Mouse (Mus musculus) adrenal gland, adult 2 months (tissue): ENCODE data around the gene 1110008L16Rik. TPM values are rescaled to one million over a fixed set of nuclear protein-coding genes. Genes with fewer than 3 reads are reported as not detected.
"Not testable (repeated sequence)": the region's sequence is repeated elsewhere in the genome, so short reads cannot be mapped to it uniquely, and the experiment has no call there.

ENCODE experiments used
- DNase-seq: peaks from one replicate; pipeline ENCODE4 v3.0.0; 2021
- long read RNA-seq: library from polyadenylated mRNA; stranded (forward); transcript quantifications from one replicate; pipeline ENCODE4 v2.0.0, GENCODE M21; 2021
- polyA plus RNA-seq: library from polyadenylated mRNA; depleted of rRNA; stranded (reverse); fragments of >200 nt; gene quantifications from 2 replicates; pipeline ENCODE4 v1.2.3, GENCODE M21; 2012; rRNA removed
- total RNA-seq, 2 experiments: library from RNA; stranded (reverse); gene quantifications; 2 replicates each; pipeline ENCODE4 v1.2.3; 2021

1110008L16Rik gene
- total RNA-seq, result 10 to 100 TPM; 18.0 to 20.7 TPM
- 3.1 and 4.5 TPM in 2 replicates for polyA plus RNA-seq
- long read RNA-seq, transcript 1110008L16Rik-201 (7 exons, 3,122 nt), result major isoform, 11 of 12 reads
- long read RNA-seq, partial matches to known transcripts, result 0 of 12 reads
- long read RNA-seq, other reads (novel, unspliced or antisense), result 1 of 12 reads

DNA sequence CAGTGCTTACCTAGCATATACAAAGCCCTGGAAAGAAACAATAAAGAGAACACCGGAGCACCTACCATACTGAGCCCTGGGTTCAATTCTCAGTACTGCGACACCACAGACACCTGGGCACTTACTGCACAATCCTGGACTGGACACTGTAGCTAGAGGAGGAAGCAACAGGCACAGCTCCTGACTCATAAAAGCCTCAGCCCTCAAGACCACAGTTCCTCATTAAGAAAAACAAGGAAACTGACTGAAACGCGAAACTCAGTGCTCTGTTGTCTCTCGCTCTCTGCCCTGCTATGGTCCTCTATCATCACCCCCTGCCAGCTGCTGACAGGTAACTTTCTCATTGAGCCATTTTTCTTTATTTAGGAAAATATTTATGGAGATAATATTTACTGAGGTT, at the start of gene 1110008L16Rik:
Gene 1110008L16Rik (plus strand): TSS at position 242 of the 400 bp plus-strand sequence.
- DNase-seq, result no peak

DNA sequence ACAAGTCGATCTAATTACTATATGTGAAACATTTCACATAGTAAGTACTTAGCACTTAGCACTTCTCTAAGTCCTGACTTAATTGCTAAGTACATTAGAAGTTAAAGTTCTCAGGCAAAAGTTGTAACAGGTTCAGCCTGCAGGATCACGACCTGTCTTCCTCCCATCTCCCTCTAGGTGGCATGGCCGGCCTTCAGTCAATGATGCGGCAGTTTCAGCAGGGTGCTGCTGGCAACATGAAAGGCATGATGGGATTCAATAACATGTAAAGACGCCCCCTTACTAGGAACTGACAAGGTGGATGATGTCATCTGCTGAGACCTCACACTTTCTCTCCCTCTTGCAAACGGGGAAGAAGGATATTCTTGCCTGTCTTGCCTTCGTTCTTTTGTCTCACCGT, 37.4 kb upstream of the 1110008L16Rik start:
- DNase-seq, result not testable (repeated sequence)

DNA sequence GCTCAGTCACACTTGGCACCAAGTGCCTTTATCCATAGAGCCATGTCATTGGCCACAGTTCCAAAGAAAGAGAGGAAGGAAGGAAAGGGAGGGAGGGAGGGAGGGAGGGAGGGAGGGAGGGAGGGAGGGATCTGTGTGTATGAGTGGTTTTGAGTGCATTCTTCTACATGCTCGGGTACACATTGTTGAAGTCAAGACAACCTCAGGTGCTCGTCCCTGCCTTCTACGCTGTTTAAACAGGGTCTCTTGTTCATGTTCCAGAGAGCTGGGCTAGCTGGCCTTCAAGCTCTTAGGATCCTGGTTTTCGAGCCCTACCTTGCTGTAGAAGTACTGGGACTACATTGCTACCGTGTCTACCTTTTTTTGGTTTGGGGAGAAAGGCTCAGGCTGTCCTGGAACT, 36.0 kb upstream of the 1110008L16Rik start:
- not testable (repeated sequence) for DNase-seq

DNA sequence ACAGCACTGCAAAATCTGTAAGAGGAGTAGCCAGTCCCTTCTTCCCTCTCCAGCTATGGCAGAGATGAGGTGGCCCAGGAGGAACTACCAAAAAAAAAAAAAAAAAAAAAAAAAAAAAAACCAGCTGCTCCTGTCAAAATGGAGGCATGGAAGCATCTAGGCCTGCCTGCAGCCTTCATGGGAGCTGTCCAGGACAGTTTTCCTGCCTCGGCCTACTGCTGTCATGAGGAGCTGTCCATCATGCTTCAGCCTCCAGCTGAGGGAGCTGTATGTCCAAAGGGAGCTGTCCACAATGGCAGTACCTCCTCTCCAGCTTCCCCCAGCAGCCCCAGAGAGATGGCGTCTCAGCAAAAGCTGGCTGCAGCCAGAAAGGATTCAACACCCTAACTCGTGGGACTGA, 27.1 kb upstream of the 1110008L16Rik start:
- no peak for DNase-seq

DNA sequence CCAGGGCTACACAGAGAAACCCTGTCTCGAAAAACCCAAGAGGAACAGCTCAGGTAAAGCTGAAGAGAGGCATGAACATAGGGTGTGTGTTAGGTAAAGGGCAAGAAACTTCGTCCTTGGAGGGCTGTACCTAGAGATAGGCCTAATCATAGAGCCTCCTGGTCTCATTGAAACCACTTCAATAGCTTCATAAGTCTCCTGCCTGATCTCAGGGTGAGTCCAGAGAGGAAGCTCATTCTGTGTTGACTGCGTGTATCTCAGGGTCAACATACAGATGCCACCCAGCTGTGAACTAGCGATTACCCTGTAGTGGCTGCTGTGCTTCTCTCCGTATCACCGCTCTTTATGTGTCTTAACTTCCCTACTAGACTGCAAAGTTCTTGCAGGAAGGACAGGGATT, 21.8 kb upstream of the 1110008L16Rik start:
- DNase-seq, result not testable (repeated sequence)

DNA sequence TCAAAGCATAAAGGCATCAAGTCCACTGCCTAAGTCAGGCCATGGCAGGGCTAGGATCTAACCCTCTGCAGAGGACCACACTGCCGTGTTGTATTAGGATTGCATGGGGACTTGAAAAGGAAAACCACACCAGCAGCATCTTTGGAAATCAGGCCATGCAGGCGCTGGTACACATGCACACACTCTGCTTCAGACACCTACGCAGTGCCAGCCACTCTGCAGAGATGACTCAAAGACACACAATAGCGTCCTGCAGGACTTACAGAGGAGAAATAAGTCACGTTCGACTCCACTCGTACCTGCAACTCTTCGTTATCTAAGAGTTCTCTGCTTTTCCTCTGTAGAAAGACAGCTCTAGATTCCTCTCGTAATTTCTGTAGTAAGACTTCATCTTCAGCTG, 1.3 kb upstream of the 1110008L16Rik start:
- no peak for DNase-seq

DNA sequence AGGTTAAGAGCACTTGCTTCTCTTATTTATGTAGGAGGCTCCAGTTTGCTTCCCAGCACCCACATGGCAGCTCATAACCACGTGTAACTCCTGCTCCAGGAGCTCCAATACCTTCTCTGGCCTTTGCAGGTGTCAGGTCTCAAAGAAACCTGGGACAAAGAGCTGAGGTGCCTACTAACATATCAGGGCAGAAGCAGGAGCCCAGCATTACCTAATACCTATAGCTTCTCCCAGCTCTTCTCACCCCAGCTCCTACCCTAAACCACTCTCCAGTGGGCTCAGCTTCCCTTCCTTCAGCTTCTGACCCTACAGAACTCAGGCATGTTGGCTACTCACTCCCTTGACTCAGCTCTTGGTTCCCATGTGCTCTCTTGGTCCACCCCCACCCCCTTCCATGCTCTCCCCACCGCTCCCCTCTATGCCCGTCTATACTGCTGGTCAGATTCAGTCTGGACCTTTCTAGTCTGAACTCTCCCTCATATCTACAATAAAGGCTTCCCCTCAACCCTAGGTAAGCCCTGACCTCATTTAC, 1.5 kb downstream of the 1110008L16Rik start:
- DNase-seq, result no peak

DNA sequence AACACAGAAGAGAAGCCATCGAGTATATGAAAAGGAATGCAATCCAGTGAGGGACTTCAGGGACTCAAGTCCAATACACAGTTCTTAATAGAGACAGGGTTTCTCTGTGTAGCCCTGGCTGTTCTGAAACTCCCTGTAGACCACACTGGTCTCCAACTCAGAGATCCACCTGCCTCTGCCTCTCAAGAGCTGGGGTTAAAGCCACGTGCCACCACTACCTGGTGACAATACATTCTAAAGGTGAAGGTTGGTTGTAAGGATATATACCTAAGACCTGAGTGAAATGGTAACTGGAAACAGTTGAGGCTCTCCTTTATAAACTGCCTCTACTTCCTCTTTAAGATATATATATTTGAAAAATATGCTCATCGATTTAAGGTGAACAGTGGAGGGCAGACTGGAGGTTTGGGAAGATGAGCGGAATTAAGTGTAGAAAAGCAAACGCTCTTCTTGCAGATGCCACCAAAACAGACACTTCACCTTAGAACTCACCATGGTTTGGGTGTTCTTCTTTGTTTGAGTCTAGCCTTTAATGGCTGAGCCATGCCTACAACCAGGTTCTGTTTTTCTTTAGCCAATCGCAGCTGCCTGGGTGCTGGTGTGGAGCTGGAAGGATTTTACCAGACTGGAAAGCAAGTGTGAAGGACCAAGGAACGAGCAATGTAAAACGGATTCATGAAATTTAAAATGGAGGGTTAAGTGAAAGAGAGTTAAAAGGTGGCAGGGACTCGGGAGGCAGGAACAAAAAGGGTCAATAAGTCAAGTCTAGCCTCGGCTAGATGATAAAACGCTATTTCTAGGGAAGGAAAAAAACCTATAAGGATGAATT, 2.3 kb downstream of the 1110008L16Rik start:
- DNase-seq, result peak; percentile 13

DNA sequence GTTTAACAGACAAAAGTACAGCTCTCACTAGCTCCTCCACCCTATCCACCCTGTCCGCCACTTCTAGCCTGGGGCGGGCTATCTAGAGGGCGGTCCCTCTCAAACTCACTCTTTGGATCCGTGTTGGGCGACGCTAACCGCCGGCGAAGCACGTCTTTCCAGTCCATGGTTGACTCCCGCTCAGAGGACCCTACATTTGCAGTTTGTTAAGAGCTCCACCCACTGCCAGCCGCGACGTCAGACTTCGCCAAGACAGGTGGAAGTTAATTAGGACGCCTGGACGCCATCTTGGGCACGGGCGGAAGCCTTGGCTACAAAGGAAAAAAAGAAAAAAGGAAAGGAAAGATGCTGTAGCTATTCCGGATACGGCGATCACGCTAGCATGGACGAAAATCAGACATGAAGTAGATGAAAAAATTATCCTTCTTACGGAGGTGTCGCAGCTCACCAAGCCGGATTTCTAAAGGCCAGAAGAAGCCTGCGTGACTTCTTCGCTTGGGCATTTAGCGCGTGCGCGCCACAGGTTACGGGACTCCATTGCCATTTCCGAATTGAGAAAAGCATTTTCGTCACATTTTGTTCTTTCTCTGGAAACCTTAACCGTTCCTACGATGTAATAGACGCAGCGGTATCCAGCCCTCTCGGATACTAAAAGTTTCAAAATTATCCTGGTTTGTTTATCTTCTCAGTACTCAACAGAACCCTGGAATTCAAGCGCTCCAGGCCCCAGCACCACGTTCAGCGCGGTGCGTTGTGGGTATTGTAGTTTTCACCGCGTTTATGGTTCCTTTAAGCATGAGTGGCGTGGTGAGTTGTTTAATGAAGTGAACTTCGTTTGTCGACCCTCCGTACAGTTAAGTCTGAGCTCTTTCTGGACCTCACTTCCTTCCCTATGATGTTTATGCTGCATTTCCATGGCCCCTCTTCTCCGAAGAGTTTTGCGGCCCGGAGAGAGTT, 3.4 kb downstream of the 1110008L16Rik start, which contains the start of gene Ppp2r3c:
Gene Ppp2r3c (minus strand): TSS at position 514 of the 957 bp plus-strand sequence.
- peak; percentile 94 for DNase-seq

DNA sequence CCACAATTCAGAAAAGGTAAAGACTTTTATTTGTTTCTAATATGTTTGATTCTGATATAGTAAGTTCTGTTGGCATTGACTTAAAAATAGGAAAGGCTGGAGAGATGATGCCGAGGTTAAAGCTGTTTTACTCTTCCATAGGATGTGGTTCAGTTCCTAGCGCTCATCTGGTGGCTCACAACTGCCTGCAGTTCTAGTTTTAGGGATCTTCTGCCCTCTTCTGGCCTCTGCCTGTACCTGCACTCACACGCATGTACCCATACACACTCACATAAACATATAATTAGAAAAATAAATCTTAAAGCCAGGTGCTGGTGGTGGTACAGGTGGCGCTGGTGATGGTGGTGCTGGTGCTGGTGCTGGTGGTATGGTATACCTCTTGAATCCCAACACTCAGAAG, 7.0 kb downstream of the 1110008L16Rik start:
- no peak for DNase-seq

DNA sequence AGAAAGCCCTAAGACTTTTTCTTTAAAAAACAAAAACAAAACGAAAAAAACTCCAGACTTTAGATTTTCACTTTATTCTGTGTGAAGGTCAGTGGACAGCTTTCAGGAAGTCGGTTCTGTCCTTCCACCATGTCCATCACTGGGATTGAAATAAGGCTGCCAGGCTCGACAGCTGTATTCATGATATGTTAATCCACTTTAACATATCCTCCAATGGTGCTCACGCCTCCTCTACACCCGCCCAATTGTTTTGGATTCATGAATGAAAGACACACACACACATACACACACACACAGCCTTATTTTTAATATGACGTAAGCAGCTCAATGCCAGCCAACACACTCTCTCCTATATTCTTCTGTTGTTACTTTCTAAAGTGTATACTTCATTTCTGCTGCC, 8.2 kb downstream of the 1110008L16Rik start:
- DNase-seq, result no peak

DNA sequence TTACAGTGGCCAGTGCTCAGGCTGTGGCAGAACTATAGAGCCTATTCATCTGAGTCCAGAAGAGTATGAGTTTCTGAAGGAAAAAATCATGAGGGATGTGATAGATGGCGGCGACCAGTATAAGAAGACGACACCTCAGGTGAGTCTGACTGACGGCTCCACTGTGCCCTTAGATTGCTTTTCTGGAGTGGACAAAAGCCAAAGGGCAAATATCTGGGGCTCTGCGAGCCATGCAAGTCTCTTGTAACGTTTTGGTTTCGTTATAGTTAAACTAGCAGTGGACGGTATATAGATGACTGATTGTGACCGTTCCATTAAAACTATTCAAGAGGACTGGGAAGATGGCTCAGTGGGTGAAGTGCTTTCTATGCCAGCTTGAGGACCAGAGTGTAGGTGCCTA, 9.4 kb downstream of the 1110008L16Rik start:
- no peak for DNase-seq

DNA sequence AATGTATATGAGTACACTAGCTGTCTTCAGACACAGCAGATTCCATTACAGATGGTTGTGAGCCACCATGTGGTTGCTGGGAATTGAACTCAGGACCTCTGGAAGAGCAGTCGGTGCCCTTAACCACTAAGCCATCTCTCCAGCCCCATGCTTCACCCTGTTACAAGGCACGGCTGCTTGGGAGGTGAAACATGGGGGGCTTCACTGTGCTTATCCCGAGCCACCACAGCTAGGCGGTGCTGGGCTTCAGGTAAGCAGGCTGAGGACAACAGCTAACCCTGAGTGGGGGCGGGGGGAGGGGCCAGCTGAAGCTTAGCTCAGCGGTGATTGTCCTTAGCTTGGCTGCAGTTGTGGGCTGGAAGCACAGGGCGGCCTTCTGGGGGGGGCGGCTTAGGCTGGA, 10.1 kb downstream of the 1110008L16Rik start:
- no peak for DNase-seq

DNA sequence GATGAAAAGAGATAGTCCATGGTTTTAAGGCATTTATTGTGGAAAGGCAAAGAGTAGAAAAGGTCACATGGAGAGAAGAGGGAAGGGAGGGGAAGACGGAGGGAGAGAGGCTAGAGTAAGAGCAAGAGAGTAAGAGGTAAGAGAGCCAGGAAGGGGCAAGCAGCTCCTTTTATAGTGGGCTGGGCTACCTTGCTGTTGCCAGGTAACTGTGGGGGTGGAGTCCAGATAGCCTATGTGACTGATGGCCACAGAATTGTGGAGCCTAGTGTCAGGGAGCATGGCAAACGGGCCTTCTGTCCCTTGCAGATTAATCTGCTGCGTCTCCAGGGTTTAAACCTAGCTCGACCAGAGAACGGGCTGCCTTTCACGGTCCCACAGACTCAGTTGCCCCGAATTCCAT, 12.5 kb downstream of the 1110008L16Rik start:
- DNase-seq, result no peak

DNA sequence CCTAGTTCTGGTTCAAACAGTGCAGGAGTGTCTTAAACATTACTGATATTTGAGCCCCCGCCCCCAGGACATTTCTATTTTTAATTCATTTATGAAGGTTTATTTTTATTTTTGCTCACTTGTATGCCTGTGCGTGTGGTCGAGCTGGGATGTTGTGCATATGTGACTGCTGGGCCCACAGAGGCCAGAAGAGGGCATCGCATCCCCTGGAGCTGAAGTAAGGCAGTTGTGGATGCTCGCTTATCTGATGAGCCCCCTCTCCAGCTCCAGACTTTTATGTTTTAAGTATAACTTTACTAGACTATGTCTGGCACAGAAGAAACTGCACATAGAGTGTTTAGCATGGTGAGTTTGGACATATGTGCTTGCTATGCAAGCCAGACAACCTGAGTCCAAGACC, 14.5 kb downstream of the 1110008L16Rik start:
- no peak for DNase-seq

DNA sequence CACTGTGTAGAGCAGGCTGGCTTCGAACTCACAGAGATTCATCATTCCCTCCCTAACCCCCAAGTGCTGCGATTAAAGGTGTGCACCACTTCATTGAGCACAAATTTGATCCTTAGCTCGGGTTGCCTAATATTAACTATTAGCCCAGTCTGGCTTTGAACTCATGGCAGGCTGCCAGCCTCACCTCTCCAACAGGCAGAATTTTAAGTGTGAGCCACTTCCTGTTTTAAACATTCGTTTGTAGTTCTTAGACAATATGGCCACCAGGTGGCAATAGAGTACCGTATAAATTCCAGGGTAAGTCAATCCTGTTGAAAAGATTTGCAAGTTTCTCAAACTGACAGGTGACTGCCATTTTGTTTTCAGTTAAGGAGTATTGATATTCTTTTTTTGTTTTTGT, 15.8 kb downstream of the 1110008L16Rik start:
- peak; percentile 67 for DNase-seq

DNA sequence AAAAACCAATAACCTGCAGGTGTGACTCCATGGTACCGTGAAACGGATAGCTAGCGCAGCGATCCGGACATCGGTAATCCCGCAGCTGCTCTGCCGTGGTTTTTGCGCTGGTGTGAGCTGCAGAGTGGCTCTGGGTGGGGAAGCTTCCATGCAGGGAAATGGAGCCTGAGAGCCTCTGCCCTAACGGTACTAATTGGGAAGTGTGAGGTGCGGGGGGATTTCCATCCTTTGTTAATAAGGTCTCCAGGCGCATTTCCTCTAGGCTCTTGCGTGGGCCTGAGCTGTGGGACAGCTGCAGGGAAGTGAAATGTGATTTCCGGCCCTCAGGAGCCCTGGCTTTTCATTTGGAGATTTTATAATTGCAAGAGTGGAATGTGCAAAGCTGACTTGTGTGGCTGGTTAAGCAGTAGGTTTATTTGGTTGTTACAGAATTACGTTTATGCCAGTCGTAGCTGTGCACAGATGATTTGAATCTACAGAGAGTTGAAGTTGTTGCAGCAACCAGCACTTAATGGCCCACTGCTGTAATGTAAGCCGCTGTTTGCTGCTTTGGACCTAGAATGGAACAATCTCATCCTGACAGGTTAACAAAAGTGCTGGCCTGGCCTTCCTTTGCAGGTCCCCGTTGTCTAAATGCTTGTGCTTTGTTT, 22.4 kb downstream of the 1110008L16Rik start:
- peak; percentile 15 for DNase-seq

DNA sequence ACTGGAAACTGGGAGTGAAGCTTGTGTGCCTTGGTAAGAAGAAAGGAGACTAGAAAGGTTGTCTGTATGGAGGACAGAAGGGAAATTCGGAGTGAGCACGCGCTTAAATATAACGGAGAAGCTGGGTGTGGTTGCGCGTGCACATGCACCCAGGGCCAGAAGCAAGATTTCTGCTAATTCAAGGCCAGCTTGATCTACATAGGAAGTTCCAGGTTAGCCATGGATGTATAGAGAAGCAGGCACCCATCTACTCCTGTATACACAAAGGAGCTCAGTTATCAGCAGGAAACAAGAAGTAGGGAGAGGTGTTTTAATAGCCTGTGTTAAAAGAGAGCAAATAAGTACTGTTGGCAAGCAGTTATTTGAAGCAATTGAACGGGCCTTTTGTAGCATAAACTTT, 26.3 kb downstream of the 1110008L16Rik start:
- DNase-seq, result no peak

DNA sequence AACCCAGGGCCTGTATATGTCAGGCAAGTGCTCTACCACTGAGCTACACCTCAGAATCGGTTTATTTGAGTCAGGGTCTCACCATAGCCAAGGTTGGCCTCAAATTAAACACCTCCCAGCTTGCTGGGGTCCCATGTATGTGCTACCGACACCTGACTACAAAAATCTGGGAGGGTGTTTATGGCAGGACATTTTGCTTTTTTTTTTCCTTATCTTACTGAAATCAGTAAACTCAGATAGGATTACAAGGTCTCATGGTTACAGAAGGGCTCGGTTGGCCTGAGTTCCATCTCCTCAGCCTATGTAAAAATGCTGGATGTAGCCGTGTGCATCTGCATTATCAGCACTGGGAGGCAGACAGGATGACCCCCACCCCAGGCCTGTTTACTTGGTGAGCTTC, 29.4 kb downstream of the 1110008L16Rik start:
- no peak for DNase-seq

DNA sequence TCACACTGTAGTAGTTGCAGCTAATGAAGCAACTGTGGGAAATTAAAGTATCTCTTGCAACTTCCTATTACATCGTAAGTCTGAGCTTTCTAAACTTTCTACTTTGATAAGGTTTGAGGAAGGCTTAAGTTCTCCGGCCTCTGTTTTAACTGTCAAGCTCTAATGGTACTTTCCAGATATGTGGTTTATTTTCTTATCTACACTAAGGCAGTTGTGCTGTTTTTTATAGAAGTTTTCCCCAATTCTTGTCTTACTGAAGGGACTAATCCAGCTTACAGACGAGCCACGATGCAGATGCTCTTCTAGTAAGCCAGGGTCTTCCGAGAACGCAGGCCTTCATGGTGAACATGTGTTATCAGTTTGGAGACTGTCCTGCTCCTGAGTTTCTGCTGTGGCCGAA, 30.0 kb downstream of the 1110008L16Rik start:
- no peak for DNase-seq

DNA sequence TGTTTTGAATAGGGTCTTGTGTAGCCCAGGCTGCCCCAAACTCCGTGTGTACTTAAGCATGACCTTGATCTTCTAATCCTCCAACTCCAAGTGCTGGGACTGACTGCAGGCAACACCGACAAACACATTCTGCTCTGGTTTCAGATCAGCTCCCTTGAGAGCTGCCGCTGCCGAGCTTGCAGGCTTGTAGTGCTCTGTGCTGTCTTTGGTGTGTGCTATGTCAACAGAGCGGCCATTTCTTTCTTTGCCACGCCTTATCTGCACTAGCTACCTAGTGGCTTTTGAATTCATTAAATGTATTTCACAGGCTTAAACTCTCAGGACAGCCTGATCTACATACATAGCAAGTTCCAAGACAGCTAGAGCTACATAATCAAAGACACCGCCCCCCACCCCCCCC, 34.3 kb downstream of the 1110008L16Rik start:
- no peak for DNase-seq

DNA sequence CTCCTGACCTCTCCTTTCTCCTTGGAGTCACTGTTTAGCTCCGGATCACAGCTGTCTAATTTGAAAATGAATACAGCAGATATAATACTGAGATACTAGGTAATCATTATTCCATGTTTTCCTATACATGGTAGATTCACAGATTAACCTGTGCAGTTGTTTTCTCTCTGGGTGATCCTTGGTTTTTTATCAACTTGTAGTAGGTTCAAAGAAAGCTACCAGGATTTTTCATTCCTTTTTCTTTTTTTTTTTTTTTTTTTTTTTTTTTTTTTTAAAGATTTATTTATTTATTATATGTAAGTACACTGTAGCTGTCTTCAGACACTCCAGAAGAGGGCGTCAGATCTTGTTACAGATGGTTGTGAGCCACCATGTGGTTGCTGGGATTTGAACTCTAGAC, 39.1 kb downstream of the 1110008L16Rik start:
- not testable (repeated sequence) for DNase-seq
